Mouse (Mus musculus): Measurements from ENCODE around the gene Fjx1.

The Fjx1 gene

DNA sequence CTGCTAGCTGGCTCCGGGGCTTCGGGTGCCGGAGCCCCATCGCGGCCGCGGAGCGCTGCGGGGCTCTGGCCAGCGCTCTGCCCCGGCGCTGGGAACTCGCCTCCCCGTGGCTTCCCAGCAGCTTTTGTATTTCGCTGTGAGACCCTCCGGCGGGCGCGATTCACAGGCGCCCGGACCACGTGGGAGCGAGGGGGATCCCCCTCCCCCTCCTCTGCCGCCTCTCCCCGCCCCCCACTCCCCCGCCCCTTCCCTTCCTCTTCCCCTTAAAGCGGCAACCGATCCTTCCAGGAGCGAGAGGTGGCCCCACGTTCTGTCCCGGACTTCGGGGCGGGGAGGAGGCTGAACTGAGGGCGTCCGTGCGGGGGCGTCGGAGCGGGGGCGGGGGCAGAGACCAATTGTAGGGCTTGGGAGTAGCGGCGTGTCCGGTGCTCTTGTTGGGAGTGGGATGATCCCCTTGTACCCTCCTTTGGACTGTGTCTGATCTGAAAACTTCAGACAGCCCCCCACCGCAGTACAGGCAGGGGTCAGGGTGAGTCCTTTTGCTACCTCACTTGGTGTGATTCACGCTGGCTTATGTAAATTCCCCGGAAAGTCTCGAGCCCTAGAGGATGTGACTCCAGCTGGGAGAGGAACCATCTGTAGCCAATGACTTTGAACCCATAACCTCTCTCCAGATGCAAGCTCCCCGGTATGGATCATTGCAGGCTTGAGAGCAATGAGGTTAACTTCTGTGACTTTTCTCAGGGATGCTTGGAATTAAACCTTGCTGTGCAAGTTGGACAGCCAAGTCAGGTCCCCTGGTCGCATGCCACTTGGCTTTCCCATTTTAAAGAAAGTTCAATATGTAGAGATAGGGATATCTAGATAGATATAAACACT is at the start of gene Fjx1:
Fjx1 (minus strand) TSS at position 829 of the 879 bp plus-strand sequence.
- DNase-seq (ENCODE audit: low read depth, low spot score): no peak

DNA sequence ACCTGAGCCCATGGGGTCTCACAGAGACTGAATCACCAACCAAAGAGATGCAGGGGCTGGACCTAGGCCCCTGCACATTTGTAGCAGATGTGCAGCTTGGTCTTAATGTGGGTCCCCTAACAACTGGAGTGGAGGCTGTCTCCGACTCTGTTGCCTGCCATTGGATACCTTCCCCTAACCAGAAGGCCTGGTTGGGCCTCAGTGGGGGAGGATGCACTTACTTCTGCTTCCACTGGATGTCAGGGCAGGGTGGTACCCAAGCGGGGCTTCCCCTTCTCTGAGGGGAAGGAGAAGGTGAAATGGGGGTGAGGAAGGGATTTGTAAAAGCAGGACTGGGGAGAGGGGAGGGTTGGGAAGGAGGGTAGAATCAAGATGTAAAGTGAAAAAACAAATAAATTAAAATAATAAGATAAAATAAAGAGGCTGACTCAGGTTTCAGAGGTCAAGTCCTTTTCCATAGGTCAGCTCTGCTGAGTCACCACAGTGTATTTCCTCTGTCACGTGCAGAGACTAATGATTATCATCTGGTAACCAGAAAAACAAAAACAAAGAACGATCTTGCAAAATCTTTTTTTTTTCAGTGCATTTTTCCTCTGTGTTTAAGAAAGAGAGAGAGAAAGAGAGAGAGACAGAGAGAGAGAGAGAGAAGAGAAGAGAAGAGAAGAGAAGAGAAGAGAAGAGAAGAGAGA is 47.8 kb upstream of the Fjx1 start:
- no peak for DNase-seq (ENCODE audit: low read depth, low spot score)

DNA sequence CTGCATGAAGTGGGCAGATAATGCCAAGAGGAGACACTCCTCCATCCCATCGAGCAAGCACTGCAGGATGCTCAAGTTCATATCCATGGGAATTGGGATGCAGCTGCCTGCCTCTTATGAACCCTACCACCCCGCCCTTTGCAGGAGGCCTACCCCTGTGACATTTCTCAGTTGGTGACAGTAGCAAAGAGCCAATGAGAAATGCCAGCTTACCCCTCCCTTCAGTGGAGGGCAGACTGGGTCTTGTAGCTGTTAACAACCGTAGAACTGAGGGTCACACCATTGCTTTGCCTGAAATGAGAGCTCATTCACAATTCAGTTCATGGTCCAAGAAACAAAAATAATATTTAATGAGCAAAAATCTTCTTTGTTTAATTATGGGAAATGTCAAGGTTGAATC is 28.4 kb upstream of the Fjx1 start:
- DNase-seq (ENCODE audit: low read depth, low spot score): no peak

DNA sequence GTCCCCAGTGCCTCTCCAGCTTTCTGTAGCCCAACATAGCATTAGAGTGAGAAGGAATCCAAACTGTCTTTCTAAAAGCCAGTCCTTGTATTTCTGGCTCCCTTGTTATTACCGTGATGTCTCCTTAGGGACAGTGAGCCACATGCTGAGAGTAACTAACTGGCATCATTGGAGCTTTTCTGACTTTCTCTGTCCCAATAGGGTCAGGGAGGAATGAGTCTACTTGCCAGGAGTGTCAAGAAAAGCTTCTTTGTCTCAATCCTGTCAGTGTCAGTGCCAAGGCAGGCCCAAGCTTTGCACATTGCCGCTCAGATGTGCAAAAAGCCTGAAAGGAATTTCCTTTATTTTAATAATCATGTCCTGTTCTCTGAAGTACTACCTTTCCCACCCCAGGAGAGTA is 23.8 kb upstream of the Fjx1 start:
- no peak for DNase-seq (ENCODE audit: low read depth, low spot score)

DNA sequence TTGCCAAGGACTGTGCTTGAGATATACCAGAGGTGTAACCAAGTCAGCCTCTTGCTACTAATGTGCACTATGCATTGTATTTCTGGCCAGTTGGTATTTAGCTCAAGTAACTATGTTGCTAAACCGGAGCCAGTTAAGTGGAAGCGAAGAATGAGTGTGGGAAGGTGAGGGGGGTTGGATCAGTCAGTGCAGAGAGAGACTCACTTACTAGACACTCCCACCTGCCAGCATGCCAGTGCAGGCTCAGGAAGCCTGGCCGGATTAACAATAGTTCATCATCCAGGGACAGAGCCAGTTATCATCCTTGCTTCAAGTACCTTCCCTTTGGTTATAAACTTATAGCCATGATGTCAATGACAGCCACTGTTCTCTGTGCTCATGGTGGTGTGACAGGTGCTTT is 16.3 kb upstream of the Fjx1 start:
- DNase-seq (ENCODE audit: low read depth, low spot score): no peak

DNA sequence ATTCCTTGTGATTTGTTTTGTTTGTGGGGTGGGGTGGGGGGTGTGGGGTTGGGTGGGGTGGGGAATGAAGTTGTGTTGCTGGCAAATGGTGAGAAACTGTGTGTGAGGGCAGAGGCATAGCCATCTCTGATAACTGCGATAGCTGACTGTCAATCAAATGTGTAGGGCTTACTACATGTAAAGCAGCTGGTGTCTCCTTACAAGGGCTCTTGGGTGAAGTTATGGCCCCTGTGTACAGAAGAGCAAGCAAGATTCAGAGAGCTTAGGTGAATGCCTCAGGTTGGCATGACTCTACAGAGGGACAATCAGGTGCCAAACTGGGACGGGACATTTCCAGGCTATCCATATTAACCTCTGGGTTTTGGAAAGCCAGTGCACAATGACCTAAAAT is 12.0 kb upstream of the Fjx1 start:
- no peak for DNase-seq (ENCODE audit: low read depth, low spot score)

DNA sequence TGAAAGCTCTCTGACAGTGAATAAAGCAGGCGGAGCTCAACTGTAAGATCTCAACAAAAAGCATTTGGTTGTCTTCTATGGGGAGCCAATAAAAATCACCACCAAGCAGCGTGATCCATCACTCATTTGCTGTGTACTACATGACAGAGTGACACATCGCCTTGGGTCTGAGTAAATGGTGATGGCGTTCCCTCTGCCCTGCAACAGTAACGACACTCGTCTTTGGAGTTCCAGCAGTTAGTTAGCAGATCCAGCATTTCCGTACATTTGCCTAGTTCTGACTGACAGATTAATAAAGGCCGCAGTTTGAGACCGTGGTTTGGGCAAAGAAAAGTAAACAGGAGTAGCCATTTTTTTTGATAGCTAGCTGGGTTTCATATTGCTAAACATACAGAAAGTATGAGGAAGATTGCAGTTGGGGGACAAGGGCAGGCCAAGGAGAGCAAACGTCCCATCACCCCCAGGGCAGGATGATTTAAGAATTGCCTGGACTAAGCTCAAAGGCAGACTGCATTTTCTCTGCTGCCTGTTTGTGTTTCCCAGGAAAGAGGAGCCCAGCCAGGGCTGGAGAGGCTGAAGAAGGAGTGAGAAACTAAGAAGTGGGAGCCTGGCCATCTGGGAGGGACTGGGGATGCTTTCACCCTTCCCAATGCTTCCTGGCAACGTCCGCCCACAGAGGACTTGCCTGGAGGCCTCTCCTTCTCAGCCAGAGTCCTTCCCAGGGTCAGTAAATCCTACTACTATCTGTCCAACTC is 11.5 kb upstream of the Fjx1 start:
- DNase-seq (ENCODE audit: low read depth, low spot score): no peak

DNA sequence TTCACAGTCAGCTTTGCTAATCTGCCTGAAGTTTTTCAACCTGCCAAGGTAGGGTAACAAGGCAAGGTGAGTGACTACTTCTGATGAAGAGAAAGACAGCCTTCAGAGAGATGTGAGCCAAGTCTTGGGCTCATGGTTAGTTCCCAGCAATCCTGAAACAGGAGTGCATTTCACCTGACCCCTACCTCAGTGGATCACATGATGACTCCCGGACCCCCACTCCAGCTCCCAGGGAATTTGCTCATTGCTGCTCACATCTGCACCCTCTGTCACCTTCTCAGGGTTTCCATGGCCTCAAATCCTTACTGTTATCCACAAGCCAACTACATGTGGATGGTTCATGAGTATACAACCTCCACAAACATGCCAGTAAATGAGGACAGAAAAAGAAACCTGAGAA is 9.2 kb upstream of the Fjx1 start:
- DNase-seq (ENCODE audit: low read depth, low spot score): no peak

DNA sequence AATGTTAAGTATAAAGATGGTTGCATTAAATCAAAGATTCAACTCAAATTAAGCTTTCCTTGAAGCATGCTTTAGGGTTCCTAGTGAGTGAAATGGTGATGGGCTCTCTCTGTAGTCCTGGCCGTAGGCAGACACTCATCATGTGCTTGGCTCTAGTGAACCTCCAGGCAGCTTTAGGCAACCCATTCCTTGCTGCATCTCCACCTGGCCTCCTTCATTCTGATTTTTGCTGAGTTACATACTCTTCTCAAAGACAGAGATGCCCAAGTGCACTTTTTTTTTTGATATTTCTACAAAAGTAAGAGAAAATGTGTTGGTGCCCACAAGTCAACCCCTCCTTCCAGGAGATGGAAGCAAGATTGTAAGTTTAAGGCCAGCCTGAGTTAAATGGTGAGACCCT is 2.8 kb upstream of the Fjx1 start:
- no peak for DNase-seq (ENCODE audit: low read depth, low spot score)

DNA sequence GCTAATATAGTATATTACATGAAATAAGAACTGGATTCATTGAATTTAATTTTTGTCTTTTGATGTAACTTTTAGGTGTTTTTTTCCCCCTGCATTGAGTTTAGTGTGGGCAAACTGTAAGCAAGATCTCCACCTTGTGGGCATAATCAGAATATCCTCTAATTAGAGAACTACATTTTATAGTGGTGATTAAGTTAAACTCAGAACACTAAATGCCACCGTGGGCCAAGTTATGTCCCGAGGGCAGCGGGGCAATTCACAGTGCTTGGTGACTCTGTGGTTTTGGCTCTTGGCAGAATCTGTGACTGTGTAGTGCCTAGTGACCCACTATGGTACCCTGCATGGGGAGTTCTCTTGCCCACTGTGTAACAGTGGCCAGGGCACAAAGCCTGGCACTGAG is 1.1 kb upstream of the Fjx1 start:
- peak; percentile 33 for DNase-seq (ENCODE audit: low read depth, low spot score)

DNA sequence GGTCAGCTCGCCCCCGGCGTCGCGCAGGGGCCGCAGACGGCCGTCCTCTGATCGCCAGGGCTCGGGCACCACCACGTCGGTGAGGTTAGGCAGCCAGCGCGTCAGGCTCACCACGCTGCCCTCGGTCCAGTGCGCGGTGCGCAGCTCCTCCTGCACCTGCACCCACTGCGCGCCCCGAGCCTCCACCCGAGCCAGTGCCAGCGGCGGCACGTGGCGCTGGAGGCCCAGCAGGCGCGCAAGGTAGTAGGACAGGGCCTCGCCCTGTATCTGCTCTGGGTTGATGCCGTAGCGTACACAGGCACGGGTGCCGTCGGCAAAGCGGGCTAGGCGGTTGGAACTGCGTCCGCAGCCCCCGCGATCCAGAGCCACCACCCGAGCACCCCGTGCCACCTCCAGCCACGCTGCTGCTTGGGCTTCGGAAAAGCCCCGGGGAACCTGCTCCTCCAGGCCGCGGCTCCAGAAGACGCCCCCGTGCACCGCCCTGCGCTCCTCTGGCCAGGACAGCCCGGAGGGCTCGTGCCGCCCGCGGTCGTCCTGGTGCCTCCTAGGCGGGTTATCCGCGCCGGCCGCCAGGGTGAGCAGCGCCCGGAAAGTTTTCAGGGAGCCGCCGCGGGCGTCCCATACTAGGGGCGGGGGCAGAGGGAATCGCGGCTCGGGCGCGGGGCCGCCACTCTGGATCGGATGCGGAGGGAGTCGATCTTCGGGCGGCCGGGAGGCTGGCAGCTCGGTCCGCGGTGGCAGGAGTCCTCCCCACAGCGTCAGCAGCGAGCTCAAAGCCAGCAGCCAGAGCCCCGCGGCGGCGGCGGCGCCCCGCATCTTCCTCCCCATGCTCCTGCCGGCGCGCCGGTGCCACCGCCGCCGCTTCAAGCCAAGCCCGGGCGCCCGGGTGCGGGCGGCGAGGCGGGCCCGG is 1.3 kb downstream of the Fjx1 start:
- DNase-seq (ENCODE audit: low read depth, low spot score): no peak

DNA sequence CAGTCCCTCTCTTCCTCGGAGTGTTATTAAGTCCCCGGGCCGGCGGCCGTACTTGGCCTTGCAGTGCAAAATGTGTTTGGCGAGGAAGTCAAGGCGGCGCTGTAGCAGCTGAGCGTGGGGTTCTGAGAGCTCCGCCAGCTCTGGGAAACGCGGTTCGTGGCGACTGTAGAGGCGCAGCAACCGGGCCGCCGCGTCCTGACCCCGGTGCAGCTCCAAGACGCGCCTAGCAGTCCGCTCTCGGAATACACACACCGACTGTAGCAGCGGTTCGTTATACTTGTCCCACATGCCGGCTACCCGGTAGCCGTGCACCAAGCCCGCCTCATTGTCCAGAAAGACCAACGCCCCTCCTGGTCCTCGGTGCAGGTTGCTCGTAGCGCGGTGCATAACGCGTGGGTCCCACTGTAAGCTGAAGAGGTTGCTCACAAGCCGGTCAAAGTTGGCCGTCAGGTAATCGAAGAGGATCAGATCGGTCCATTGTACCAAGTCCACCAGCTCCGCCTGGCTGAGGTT is 2.0 kb downstream of the Fjx1 start:
- DNase-seq (ENCODE audit: low read depth, low spot score): no peak

DNA sequence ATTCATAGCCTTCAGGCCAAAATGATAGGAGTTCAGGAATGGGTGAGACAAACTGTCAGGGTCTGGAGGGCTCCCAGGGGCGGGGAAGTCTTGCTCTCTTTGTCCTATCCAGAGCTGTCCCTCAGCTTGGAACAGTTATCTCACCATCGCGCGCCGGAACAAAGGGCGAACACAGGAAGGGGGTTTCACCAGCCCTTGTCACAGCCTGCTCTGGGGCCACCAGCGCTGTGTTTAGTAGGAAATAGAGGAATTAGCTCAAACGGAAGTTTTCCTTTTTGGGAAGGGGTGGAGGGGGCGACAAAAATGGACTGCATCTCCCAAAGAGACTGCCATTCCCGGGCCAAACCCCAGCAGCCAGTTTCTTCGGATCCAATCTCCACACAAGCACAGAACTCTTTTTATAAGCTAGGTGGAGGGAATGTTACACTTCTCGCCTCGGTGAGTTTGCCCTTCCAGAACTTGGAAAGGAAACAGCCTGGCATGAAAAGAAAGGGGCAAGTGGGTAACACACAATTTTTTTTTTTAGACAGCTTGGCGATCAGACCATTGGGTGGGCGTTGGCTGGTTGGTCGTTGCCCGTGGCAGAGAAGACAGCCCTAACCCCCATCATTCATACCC is 2.6 kb downstream of the Fjx1 start:
- DNase-seq (ENCODE audit: low read depth, low spot score): no peak

DNA sequence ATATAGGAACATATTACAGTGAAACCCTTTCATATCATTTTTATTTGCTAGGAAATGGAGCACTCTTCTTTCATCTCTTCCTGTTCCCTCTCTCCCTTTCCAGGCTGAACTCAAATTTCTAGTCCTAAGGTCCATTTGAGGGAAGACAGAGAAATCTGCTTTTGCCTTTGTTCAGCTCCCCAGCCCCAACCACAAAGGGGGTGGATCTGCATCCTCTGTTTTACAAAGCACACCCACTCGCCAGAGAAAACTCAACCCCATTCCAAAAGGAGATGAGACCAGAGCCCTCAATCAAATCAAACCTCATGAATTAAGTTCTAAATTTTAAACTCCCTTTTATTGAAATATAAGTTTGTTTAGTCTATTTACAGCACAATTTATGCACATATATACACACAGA is 3.2 kb downstream of the Fjx1 start:
- DNase-seq (ENCODE audit: low read depth, low spot score): no peak

DNA sequence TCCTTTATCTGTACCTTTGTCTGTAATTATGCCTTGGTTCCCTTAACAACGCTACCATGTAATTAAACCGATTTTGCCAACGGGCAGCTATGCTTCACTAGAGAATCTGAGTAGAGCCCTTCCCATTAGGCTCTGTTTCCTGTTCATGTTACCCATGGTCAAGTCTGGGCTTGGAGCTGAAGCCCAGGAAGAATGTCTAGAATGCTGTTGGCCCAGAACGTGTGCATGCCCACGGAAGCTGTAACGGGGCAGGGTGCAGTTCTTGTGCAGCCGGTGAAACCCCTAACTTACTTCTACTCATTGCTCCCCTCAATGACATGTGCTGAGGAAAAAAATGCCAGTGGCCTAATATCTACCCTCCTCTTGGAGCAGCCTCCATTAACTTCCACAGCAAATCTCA is 4.5 kb downstream of the Fjx1 start:
- no peak for DNase-seq (ENCODE audit: low read depth, low spot score)

DNA sequence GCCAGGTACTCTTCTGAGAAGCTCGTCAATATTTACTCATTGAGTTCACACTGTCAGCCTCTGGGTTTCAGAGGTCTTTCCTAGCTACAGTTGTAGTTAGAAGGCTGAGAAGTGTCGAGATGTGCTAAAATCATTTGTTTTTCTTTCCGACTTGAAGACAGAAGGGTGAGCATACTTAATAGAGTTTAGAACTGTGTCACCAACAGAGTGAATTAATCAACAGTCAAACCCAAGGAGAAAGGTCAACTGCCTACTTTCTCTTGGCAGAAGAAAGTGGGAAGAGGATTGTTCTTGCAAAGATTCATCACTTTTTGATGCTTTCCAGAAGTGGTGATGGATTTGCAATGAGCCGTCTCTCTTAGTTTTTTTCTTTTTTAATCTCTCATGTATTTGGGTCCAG is 5.4 kb downstream of the Fjx1 start:
- DNase-seq (ENCODE audit: low read depth, low spot score): no peak

DNA sequence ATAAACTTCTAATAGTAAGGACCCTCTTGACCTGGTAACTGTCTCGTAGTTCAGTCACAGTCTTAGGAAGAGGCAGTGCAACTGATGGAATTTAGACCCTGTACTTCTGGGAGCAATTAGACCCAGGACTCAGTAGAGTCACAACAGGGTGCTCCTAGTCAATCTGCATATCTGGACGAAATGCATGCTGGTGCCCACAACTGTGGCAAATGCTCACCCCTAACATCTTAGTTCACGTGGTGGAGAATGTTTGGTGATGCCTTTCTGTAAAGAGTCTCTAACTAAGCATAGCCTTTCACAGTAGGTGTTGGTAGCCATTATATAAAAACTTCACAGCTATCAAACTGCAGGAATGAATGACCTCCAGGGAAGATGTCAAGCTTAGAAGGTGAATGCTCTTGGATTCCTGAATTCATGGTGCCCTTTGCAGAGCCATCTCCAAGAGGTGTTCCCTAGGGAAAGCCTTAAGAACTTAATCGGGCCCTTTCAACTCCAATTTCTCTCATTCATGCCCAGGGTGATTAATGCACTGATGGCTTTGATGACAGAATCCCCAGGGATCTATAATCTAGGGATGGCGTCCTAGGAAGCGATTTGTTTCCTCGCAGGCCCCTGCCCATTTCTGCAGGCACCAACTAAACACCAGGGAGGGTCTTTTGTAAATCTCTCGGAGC is 14.8 kb downstream of the Fjx1 start:
- DNase-seq (ENCODE audit: low read depth, low spot score): no peak

DNA sequence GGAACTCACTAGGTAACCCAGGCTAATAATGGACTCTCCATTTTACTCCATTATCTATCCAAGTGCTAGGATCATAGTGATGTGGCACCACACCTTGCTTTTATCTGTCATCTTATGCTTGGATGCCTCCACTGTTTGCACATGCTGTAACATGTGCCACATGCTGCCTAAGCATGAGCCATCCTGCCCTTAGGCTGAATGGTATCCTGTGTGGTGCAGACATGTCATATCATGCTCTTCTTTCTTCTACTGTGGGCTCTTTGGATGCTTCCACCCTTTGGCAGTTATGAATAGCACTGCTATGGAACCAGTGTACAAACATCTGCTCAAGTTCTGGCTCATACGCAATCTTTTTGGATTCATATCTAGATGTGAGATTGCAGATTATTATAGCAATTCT is 18.4 kb downstream of the Fjx1 start:
- DNase-seq (ENCODE audit: low read depth, low spot score): no peak

DNA sequence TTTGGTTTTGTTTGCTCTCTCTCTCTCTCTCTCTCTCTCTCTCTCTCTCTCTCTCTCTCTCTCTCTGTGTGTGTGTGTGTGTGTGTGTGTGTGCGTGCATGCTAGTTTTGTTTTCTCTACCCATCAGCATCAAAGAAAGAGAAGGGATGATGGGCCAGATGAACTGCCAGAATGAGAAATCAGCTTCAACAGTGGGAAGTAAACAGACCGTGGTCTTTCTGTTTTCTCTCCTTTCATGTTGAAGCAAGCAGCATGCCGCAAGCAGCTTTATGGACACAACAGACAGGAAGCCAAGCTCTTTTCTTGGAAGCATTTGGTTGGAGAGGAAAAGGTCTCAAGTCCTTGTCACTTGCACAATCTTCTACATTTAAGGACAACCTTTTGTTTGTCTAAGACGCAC is 21.2 kb downstream of the Fjx1 start:
- DNase-seq (ENCODE audit: low read depth, low spot score): no peak

DNA sequence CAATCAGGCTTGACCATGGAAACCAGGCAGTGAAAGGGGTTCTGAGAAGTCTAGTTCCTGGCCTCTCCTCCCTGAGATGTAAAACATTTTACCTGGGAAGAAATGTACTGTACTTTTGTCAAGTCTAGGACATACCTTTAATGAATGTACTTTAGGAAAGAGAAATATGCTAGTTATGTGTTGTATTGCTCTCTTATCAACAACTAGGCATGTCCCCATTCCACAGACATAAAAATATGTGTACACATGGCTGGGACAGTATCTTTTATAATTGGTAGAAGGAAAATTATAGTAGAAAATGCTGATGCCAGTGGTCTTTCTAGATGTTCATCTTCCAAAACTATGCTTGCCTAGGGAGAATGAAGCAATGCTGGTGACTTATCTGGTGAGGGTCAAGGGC is 24.3 kb downstream of the Fjx1 start:
- DNase-seq (ENCODE audit: low read depth, low spot score): no peak
